Mouse (Mus musculus) heart, adult 11 months (tissue): ENCODE results near the gene Bcl2l2.

ENCODE experiments used
- DNase-seq: peaks from one replicate; pipeline ENCODE4 v3.0.0; 2022

Gene Bcl2l2

GRCm38 (mm10) chr14:54883154-54884021 lies at the start of gene Bcl2l2, which contains the start of gene Gm20521:
Bcl2l2 (plus strand) TSS chr14:54883377.
Gm20521 (plus strand) TSS chr14:54883441.
- DNase-seq: peak; percentile 99

GRCm38 (mm10) chr14:54843461-54843860 lies 39.7 kb upstream of the Bcl2l2 start:
- no peak for DNase-seq

- no peak for DNase-seq
Observed at GRCm38 (mm10) chr14:54855726-54856125, 27.5 kb upstream of the Bcl2l2 start.

GRCm38 (mm10) chr14:54856703-54857102 lies 26.5 kb upstream of the Bcl2l2 start:
- DNase-seq: peak; percentile 82

GRCm38 (mm10) chr14:54857891-54858290 lies 25.3 kb upstream of the Bcl2l2 start:
- DNase-seq: peak; percentile 82

GRCm38 (mm10) chr14:54860511-54860910 lies 22.7 kb upstream of the Bcl2l2 start:
- DNase-seq: peak; percentile 89

GRCm38 (mm10) chr14:54863501-54864312 lies 19.5 kb upstream of the Bcl2l2 start:
- DNase-seq: peak; percentile 100

GRCm38 (mm10) chr14:54864313-54865036 lies 18.7 kb upstream of the Bcl2l2 start:
- peak; percentile 58 for DNase-seq

- peak; percentile 63 for DNase-seq
Observed at GRCm38 (mm10) chr14:54865626-54866025, 17.6 kb upstream of the Bcl2l2 start.

- DNase-seq: no peak
Observed at GRCm38 (mm10) chr14:54866268-54866667, 16.9 kb upstream of the Bcl2l2 start.

GRCm38 (mm10) chr14:54866936-54867335 lies 16.2 kb upstream of the Bcl2l2 start:
- peak; percentile 85 for DNase-seq

- DNase-seq: peak; percentile 3
Observed at GRCm38 (mm10) chr14:54868026-54868425, 15.2 kb upstream of the Bcl2l2 start.

GRCm38 (mm10) chr14:54870861-54871260 lies 12.3 kb upstream of the Bcl2l2 start, which contains the start of gene Homez:
Homez (minus strand) TSS chr14:54870961.
- DNase-seq: peak; percentile 63

- DNase-seq: peak; percentile 85
Observed at GRCm38 (mm10) chr14:54874165-54874564, 9.0 kb upstream of the Bcl2l2 start.

GRCm38 (mm10) chr14:54875844-54876538 lies 7.2 kb upstream of the Bcl2l2 start:
- DNase-seq: no peak

- peak; percentile 99 for DNase-seq
Observed at GRCm38 (mm10) chr14:54876539-54877047, 6.6 kb upstream of the Bcl2l2 start.

GRCm38 (mm10) chr14:54877048-54877715 lies 6.0 kb upstream of the Bcl2l2 start, which contains the start of gene Ppp1r3e:
Ppp1r3e (minus strand) TSS chr14:54877550.
- DNase-seq: peak; percentile 97

- peak; percentile 91 for DNase-seq
Observed at GRCm38 (mm10) chr14:54884022-54884712, 990 bp downstream of the Bcl2l2 start.

- peak; percentile 90 for DNase-seq
Observed at GRCm38 (mm10) chr14:54885309-54885708, 2.1 kb downstream of the Bcl2l2 start.

- DNase-seq: no peak
Observed at GRCm38 (mm10) chr14:54892200-54892599, 9.0 kb downstream of the Bcl2l2 start, which contains the start of gene Pabpn1. Pabpn1 (plus strand) TSS chr14:54892500.
